In genomic region chr2:145783247-145783646, GRCm38 (mm10) we compare ENCODE assay signal across 14 mouse cellular contexts.
DNase-seq lines count a peak whose midpoint lies in the region; ATAC-seq and TF ChIP-seq lines count a peak whose summit lies in the region.
"Had no signal": no experiment of that assay in that cellular context is flagged by ENCODE, and none has a peak within 500 bp of the region (broad histone marks: within the 10 kb centered on the region; RNA-seq: fewer than 3 reads in every experiment).

No protein-coding gene starts in this region.

- H3K27me3 ChIP-seq in midbrain, embryonic 14.5 days (ENCODE audit: control insufficient read depth, insufficient read depth, low read length), result no peaks in the 10 kb centered on the region
- H3K27me3 ChIP-seq: hindbrain, embryonic 12.5 days; limb, embryonic 15.5 days had no signal

- H3K9ac ChIP-seq in midbrain, embryonic 14.5 days (replicated peaks; ENCODE audit: low read length), result no peak overlapping the region
- H3K9ac ChIP-seq: hindbrain, embryonic 12.5 days; limb, embryonic 15.5 days had no signal

- WGBS in midbrain, embryonic 14.5 days, result 78% methylated on average over 6 of the region's 6 CpGs

- intact Hi-C loops in gastrocnemius, adult 2 months (cut with DNase I), result no loop called here
- intact Hi-C loops in gastrocnemius, postnatal 36 days (cut with DNase I), result no loop called here

- 0 out of 2 replicates have a peak, but pooled peaks have one; percentile 9 for ATAC-seq in megakaryocyte progenitor cell, adult 5-6 weeks (replicated peaks; ENCODE audit: poor library complexity)
- no peak for ATAC-seq in midbrain, embryonic 14.5 days (ENCODE audit: low FRiP score, low TSS enrichment)

- H3K27ac ChIP-seq in gastrocnemius, adult 2 months, result peak overlapping the region; percentile 58
- H3K27ac ChIP-seq in midbrain, embryonic 14.5 days (replicated peaks; ENCODE audit: low read depth, low read length), result no peak overlapping the region
- H3K27ac ChIP-seq: heart, embryonic 10.5 days; hindbrain, embryonic 12.5 days had no signal

- peaks cover 10% of the 10 kb centered on the region; the same call in 1 of the 2 replicates for H3K4me1 ChIP-seq in midbrain, embryonic 14.5 days (ENCODE audit: control insufficient read depth, insufficient read depth, low read length)

- no peaks in the 10 kb centered on the region for H3K9me3 ChIP-seq in midbrain, embryonic 14.5 days (ENCODE audit: control insufficient read depth, low read length)
- H3K9me3 ChIP-seq: heart, embryonic 10.5 days; hindbrain, embryonic 12.5 days; limb, embryonic 15.5 days; megakaryocyte, embryonic 14.5 days had no signal

- no peak overlapping the region for H3K4me2 ChIP-seq in midbrain, embryonic 14.5 days (ENCODE audit: low read length)
- H3K4me2 ChIP-seq: hindbrain, embryonic 12.5 days; limb, embryonic 15.5 days had no signal

- peak; percentile 50 for DNase-seq in gastrocnemius, adult 2 months
- no peak for DNase-seq in gastrocnemius, postnatal 36 days
- DNase-seq in testis, postnatal 10 days (ENCODE audit: low spot score), result peak; percentile 55
- no peak for DNase-seq in testis, postnatal 14 days (ENCODE audit: low spot score)
- DNase-seq in kidney, postnatal 25 days, result peak; percentile 83 to 89
- DNase-seq in midbrain, embryonic 14.5 days, result no peak
- DNase-seq in thymus, postnatal 14 days, result no peak

- no peaks in the 10 kb centered on the region for H3K36me3 ChIP-seq in midbrain, embryonic 14.5 days (ENCODE audit: control insufficient read depth, insufficient read depth, low read length)
- H3K36me3 ChIP-seq: heart, embryonic 10.5 days; hindbrain, embryonic 12.5 days; limb, embryonic 15.5 days had no signal

- no peak for TF ChIP-seq CTCF in gastrocnemius, adult 2 months (IDR thresholded peaks at IDR 0.05)

- peak overlapping the region; percentile 38 for H3K4me3 ChIP-seq in gastrocnemius, adult 2 months
- H3K4me3 ChIP-seq in midbrain, embryonic 14.5 days (replicated peaks; ENCODE audit: low read depth, low read length), result no peak overlapping the region
- H3K4me3 ChIP-seq: erythroblast, embryonic 14.5 days; heart, embryonic 10.5 days; hindbrain, embryonic 12.5 days; limb, embryonic 15.5 days; megakaryocyte, embryonic 14.5 days; myocyte had no signal

Comparison
In these comparisons a context has a peak if more than half of its experiments do, and no peak if none do; other contexts are left out.
1. DNase-seq: peak in gastrocnemius, adult 2 months (single experiment), testis, postnatal 10 days (single experiment) and kidney, postnatal 25 days (2 of 2); none in gastrocnemius, postnatal 36 days (0 of 2), testis, postnatal 14 days (single experiment), midbrain, embryonic 14.5 days (single experiment) and thymus, postnatal 14 days (single experiment).